Mouse (Mus musculus) neutrophil, adult 65 days (primary cell): ENCODE results near the gene Elmod3. TPM values are rescaled to one million over a fixed set of nuclear protein-coding genes. Genes with fewer than 3 reads are reported as not detected.

Experiments
- total RNA-seq: library from RNA; stranded (reverse); gene quantifications from 2 replicates; pipeline ENCODE4 v1.2.4, GENCODE M21; 2023

Gene Elmod3
- 4.2 and 4.7 TPM in 2 replicates for total RNA-seq

GRCm38 (mm10) chr6:72597956-72598753 lies at the start of gene Elmod3, which contains the start of gene Retsat:
TSS of gene Elmod3 (minus strand) at chr6:72598413.
TSS of gene Retsat (plus strand) at chr6:72598475.

GRCm38 (mm10) chr6:72616643-72617288 lies 18.6 kb upstream of the Elmod3 start, which contains the start of gene Tgoln1:
TSS of gene Tgoln1 (minus strand) at chr6:72617000.

GRCm38 (mm10) chr6:72544283-72544987 lies 53.8 kb downstream of the Elmod3 start, which contains the start of gene Capg:
TSS of gene Capg (plus strand) at chr6:72544391.

DNA sequence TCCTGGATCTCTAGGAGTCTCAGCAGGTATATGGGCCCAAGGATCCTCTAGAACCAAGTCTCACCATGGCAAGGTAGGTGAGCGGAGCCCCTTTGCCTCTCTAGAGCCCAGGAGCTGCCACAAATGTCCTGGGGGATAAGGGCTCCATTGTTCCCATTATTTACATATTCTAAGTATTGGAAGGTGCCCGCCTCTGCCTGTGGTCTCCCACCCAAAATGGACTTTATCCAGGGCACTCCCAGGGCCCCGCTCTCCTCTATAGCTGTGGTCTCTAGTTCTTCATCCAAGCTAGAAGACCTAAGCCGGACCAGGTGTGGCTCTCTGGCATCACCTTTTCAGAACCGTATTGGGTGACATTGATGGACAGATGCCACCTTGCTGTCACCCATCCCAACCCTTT lies 76.6 kb downstream of the Elmod3 start, which contains the start of gene Sh2d6:
Sh2d6 (minus strand) TSS at position 101 of the 400 bp plus-strand sequence.

Other genes with a start within 250 kb of the Elmod3 start
- 1.2 and 1.5 TPM in 2 replicates for gene Tmem150a, start 243.0 kb downstream of the Elmod3 start, total RNA-seq
- 57.2 and 63.1 TPM in 2 replicates for gene Rnf181, start 231.5 kb downstream of the Elmod3 start, total RNA-seq
- gene Vamp5, start 217.9 kb downstream of the Elmod3 start, total RNA-seq: 37.2 and 50.9 TPM in 2 replicates
- 222 and 223 TPM in 2 replicates for gene Vamp8, start 207.7 kb downstream of the Elmod3 start, total RNA-seq
- gene Ggcx, start 184.1 kb downstream of the Elmod3 start, total RNA-seq: 5.1 and 7.4 TPM in 2 replicates
- gene Mat2a, start 158.9 kb downstream of the Elmod3 start, total RNA-seq: 78.9 and 102 TPM in 2 replicates
- gene Sh2d6, start 76.7 kb downstream of the Elmod3 start, total RNA-seq: not detected in 2 replicates
- gene Capg, start 54.0 kb downstream of the Elmod3 start, total RNA-seq: 272 and 314 TPM in 2 replicates
- 9.2 and 15.9 TPM in 2 replicates for gene Retsat, start 62 bp upstream of the Elmod3 start, total RNA-seq
- 139 and 180 TPM in 2 replicates for gene Tgoln1, start 18.6 kb upstream of the Elmod3 start, total RNA-seq
- 0.35 TPM in 1 of 2 replicates, not detected in the other for gene Tcf7l1, start 190.8 kb upstream of the Elmod3 start, total RNA-seq